ENCODE assay signal across 8 mouse cellular contexts in the genomic region with DNA sequence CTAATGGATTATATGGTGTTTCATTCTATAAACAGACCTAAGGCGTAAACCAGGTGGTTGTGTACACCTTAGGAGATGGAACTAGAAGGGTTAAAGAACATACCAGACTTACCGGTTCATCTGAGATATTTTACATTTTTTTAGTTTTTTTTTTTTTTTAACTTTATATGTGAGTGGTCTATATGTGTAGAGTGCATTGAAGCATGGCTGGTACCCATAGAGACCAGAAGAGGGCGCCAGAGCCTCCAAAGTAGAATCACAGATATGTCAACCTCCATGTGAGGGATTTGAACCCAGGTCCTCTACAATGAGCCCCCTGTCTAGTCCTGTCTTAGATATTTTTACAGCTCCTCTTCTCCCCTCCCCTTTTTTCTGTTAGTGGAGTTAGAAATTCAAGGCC. TPM values are rescaled to one million over a fixed set of nuclear protein-coding genes. Genes with fewer than 3 reads are reported as not detected.
DNase-seq lines count a peak whose midpoint lies in the region; ATAC-seq and TF ChIP-seq lines count a peak whose summit lies in the region.

No protein-coding gene starts in this region.

- H3K27ac ChIP-seq in forebrain, embryonic 14.5 days (ENCODE audit: low read depth, low read length) = no peak overlapping the region
- no peak overlapping the region for H3K27ac ChIP-seq in forebrain, embryonic 13.5 days
- no peak overlapping the region for H3K27ac ChIP-seq in midbrain, postnatal 0 days (ENCODE audit: low read depth, low read length)
- no peak overlapping the region for H3K27ac ChIP-seq in midbrain, embryonic 16.5 days (ENCODE audit: low read length)
- no peak overlapping the region for H3K27ac ChIP-seq in cortical plate, adult 2 months (ENCODE audit: insufficient read depth, low read length)
- no peak overlapping the region for H3K27ac ChIP-seq in forebrain, embryonic 12.5 days

- no peaks in the 10 kb centered on the region for H3K4me1 ChIP-seq in forebrain, embryonic 14.5 days (ENCODE audit: control insufficient read depth, insufficient read depth, low read length)
- H3K4me1 ChIP-seq in forebrain, embryonic 13.5 days = peaks cover 20% of the 10 kb centered on the region
- peaks cover 13% of the 10 kb centered on the region; the same call in 1 of the 2 replicates for H3K4me1 ChIP-seq in midbrain, postnatal 0 days (ENCODE audit: insufficient read depth, low read length)
- H3K4me1 ChIP-seq in midbrain, embryonic 16.5 days (ENCODE audit: control insufficient read depth, insufficient read depth, low read length) = peaks cover 10% of the 10 kb centered on the region; the same call in 1 of the 2 replicates
- H3K4me1 ChIP-seq in cortical plate, adult 2 months (ENCODE audit: control insufficient read depth, insufficient read depth, low read length) = no peaks in the 10 kb centered on the region
- H3K4me1 ChIP-seq in forebrain, embryonic 12.5 days = peaks cover 18% of the 10 kb centered on the region

- no peak for TF ChIP-seq POLR2A in cortical plate, adult 2 months (IDR thresholded peaks at IDR 0.05; ENCODE audit: extremely low read depth, insufficient read depth, low read length)

- DNase-seq in forebrain, embryonic 14.5 days (ENCODE audit: low spot score) = peak; percentile 49
- peak; percentile 62 for DNase-seq in midbrain, postnatal 0 days (ENCODE audit: low spot score)
- peak; percentile 28 for DNase-seq in lung, postnatal 25 days (ENCODE audit: low spot score)
- DNase-seq in right cerebral cortex, postnatal 36 days (ENCODE audit: low spot score in 2 of 2) = no peak

- H3K4me3 ChIP-seq in forebrain, embryonic 14.5 days (ENCODE audit: low read depth, low read length) = no peak overlapping the region
- H3K4me3 ChIP-seq in forebrain, embryonic 13.5 days = no peak overlapping the region
- no peak overlapping the region for H3K4me3 ChIP-seq in midbrain, postnatal 0 days (ENCODE audit: low read depth, low read length)
- H3K4me3 ChIP-seq in midbrain, embryonic 16.5 days (ENCODE audit: low read depth, low read length) = no peak overlapping the region
- H3K4me3 ChIP-seq in cortical plate, adult 2 months (ENCODE audit: insufficient read depth, low read length) = no peak overlapping the region
- no peak overlapping the region for H3K4me3 ChIP-seq in forebrain, embryonic 12.5 days (replicated peaks)

- no peak overlapping the region for H3K4me2 ChIP-seq in forebrain, embryonic 14.5 days (ENCODE audit: low read length)
- H3K4me2 ChIP-seq in forebrain, embryonic 13.5 days = no peak overlapping the region
- H3K4me2 ChIP-seq in midbrain, postnatal 0 days (ENCODE audit: low read depth, low read length, poor library complexity, severe bottlenecking) = no peak overlapping the region
- H3K4me2 ChIP-seq in midbrain, embryonic 16.5 days (ENCODE audit: low read length) = no peak overlapping the region
- no peak overlapping the region for H3K4me2 ChIP-seq in forebrain, embryonic 12.5 days

- no peak overlapping the region for H3K9ac ChIP-seq in forebrain, embryonic 14.5 days (ENCODE audit: low read length)
- no peak overlapping the region for H3K9ac ChIP-seq in forebrain, embryonic 13.5 days
- H3K9ac ChIP-seq in midbrain, postnatal 0 days (replicated peaks; ENCODE audit: low read length, poor library complexity, severe bottlenecking) = no peak overlapping the region
- no peak overlapping the region for H3K9ac ChIP-seq in midbrain, embryonic 16.5 days (ENCODE audit: low read depth, low read length)
- no peak overlapping the region for H3K9ac ChIP-seq in forebrain, embryonic 12.5 days

- H3K9me3 ChIP-seq in forebrain, embryonic 14.5 days (replicated peaks; ENCODE audit: control insufficient read depth, low read length) = no peaks in the 10 kb centered on the region
- no peaks in the 10 kb centered on the region for H3K9me3 ChIP-seq in forebrain, embryonic 13.5 days (replicated peaks)
- H3K9me3 ChIP-seq in midbrain, postnatal 0 days (ENCODE audit: low read length) = no peaks in the 10 kb centered on the region
- H3K9me3 ChIP-seq in midbrain, embryonic 16.5 days (replicated peaks; ENCODE audit: control insufficient read depth, low read length, poor library complexity, severe bottlenecking) = no peaks in the 10 kb centered on the region
- no peaks in the 10 kb centered on the region for H3K9me3 ChIP-seq in forebrain, embryonic 12.5 days

- WGBS in forebrain, embryonic 14.5 days = 59% methylated on average over 3 of the region's 3 CpGs
- 55% methylated on average over 3 of the region's 3 CpGs for WGBS in forebrain, embryonic 13.5 days
- WGBS in midbrain, postnatal 0 days = 51% methylated on average over 3 of the region's 3 CpGs
- 55% methylated on average over 3 of the region's 3 CpGs for WGBS in midbrain, embryonic 16.5 days
- WGBS in forebrain, embryonic 12.5 days = 48% methylated on average over 3 of the region's 3 CpGs

- no peak for ATAC-seq in forebrain, embryonic 14.5 days
- no peak for ATAC-seq in forebrain, embryonic 13.5 days
- no peak for ATAC-seq in midbrain, postnatal 0 days (ENCODE audit: low FRiP score)
- no peak for ATAC-seq in midbrain, embryonic 16.5 days
- ATAC-seq in forebrain, embryonic 12.5 days (ENCODE audit: low FRiP score) = no peak

- peaks cover 5% of the 10 kb centered on the region for H3K36me3 ChIP-seq in forebrain, embryonic 14.5 days (ENCODE audit: control insufficient read depth, insufficient read depth, low read length)
- peaks cover 9% of the 10 kb centered on the region for H3K36me3 ChIP-seq in forebrain, embryonic 13.5 days (ENCODE audit: poor library complexity, severe bottlenecking)
- 0 out of 2 replicates have a peak, but pooled peaks cover 2% of the 10 kb centered on the region for H3K36me3 ChIP-seq in midbrain, postnatal 0 days (ENCODE audit: insufficient read depth, low read length)
- H3K36me3 ChIP-seq in midbrain, embryonic 16.5 days (ENCODE audit: control insufficient read depth, insufficient read depth, low read length) = no peaks in the 10 kb centered on the region
- H3K36me3 ChIP-seq in forebrain, embryonic 12.5 days (replicated peaks) = peaks cover 7% of the 10 kb centered on the region

- H3K27me3 ChIP-seq in forebrain, embryonic 14.5 days (replicated peaks; ENCODE audit: control insufficient read depth, insufficient read depth, low read length) = peaks cover 22% of the 10 kb centered on the region
- peaks cover 38% of the 10 kb centered on the region for H3K27me3 ChIP-seq in forebrain, embryonic 13.5 days
- H3K27me3 ChIP-seq in midbrain, postnatal 0 days (ENCODE audit: insufficient read depth, low read length) = no peaks in the 10 kb centered on the region
- peaks cover 2% of the 10 kb centered on the region for H3K27me3 ChIP-seq in midbrain, embryonic 16.5 days (ENCODE audit: control insufficient read depth, insufficient read depth, low read depth, low read length)
- H3K27me3 ChIP-seq in forebrain, embryonic 12.5 days = peaks cover 42% of the 10 kb centered on the region

- TF ChIP-seq CTCF in midbrain, postnatal 0 days (IDR thresholded peaks at IDR 0.05) = peak; percentile 69
- TF ChIP-seq CTCF in cortical plate, adult 2 months (IDR thresholded peaks at IDR 0.05; ENCODE audit: extremely low read depth, insufficient read depth, low read length) = peak; percentile 53

RNA-seq across cellular contexts. Expression of a gene that starts 0.8 kb away (rescaled TPM):
- polyA plus RNA-seq in forebrain, embryonic 14.5 days (2014; fragmentation: Nextera tagmentation; extraction: Ambion mirVana) = 17.0 and 19.8 TPM in 2 replicates
- polyA plus RNA-seq in forebrain, embryonic 13.5 days (2015; fragmentation: Nextera tagmentation; extraction: Ambion mirVana) = 7.4 and 7.7 TPM in 2 replicates
- total RNA-seq in midbrain, postnatal 0 days (2014; rRNA removed) = 44.6 and 61.5 TPM in 2 replicates
- polyA plus RNA-seq in midbrain, postnatal 0 days (2015; fragmentation: Nextera tagmentation; extraction: Ambion mirVana) = 63.9 and 65.6 TPM in 2 replicates
- 41.4 and 42.5 TPM in 2 replicates for polyA plus RNA-seq in midbrain, embryonic 16.5 days (2015; fragmentation: Nextera tagmentation; extraction: Ambion mirVana)
- polyA plus RNA-seq in cortical plate, adult 2 months (2012; rRNA removed) = 22.3 and 23.6 TPM in 2 replicates
- polyA plus RNA-seq in forebrain, embryonic 12.5 days (2016; fragmentation: Nextera tagmentation; extraction: Ambion mirVana) = 5.0 TPM in 2 replicates

RNA-seq across cellular contexts. Expression of a gene that starts 34.2 kb away (rescaled TPM):
- polyA plus RNA-seq in forebrain, embryonic 14.5 days (2014; fragmentation: Nextera tagmentation; extraction: Ambion mirVana) = 21.6 and 25.0 TPM in 2 replicates
- 30.9 and 33.8 TPM in 2 replicates for polyA plus RNA-seq in forebrain, embryonic 13.5 days (2015; fragmentation: Nextera tagmentation; extraction: Ambion mirVana)
- total RNA-seq in midbrain, postnatal 0 days (2014; rRNA removed) = 26.6 and 28.4 TPM in 2 replicates
- 27.0 and 28.9 TPM in 2 replicates for polyA plus RNA-seq in midbrain, postnatal 0 days (2015; fragmentation: Nextera tagmentation; extraction: Ambion mirVana)
- 31.9 and 32.8 TPM in 2 replicates for polyA plus RNA-seq in midbrain, embryonic 16.5 days (2015; fragmentation: Nextera tagmentation; extraction: Ambion mirVana)
- polyA plus RNA-seq in cortical plate, adult 2 months (2012; rRNA removed) = 29.6 and 32.7 TPM in 2 replicates
- polyA plus RNA-seq in forebrain, embryonic 12.5 days (2016; fragmentation: Nextera tagmentation; extraction: Ambion mirVana) = 36.8 and 39.6 TPM in 2 replicates

RNA-seq across cellular contexts. Expression of a gene that starts 47.0 kb away (rescaled TPM):
- polyA plus RNA-seq in forebrain, embryonic 14.5 days (2014; fragmentation: Nextera tagmentation; extraction: Ambion mirVana) = 49.9 and 65.9 TPM in 2 replicates
- polyA plus RNA-seq in forebrain, embryonic 13.5 days (2015; fragmentation: Nextera tagmentation; extraction: Ambion mirVana) = 41.5 and 44.3 TPM in 2 replicates
- total RNA-seq in midbrain, postnatal 0 days (2014; rRNA removed) = 147 and 154 TPM in 2 replicates
- polyA plus RNA-seq in midbrain, postnatal 0 days (2015; fragmentation: Nextera tagmentation; extraction: Ambion mirVana) = 43.9 TPM in 2 replicates
- 53.1 and 54.2 TPM in 2 replicates for polyA plus RNA-seq in midbrain, embryonic 16.5 days (2015; fragmentation: Nextera tagmentation; extraction: Ambion mirVana)
- 89.7 and 93.8 TPM in 2 replicates for polyA plus RNA-seq in cortical plate, adult 2 months (2012; rRNA removed)
- 45.8 and 51.3 TPM in 2 replicates for polyA plus RNA-seq in forebrain, embryonic 12.5 days (2016; fragmentation: Nextera tagmentation; extraction: Ambion mirVana)

RNA-seq across cellular contexts. Expression of a gene that starts 47.5 kb away (rescaled TPM):
- polyA plus RNA-seq in forebrain, embryonic 14.5 days (2014; fragmentation: Nextera tagmentation; extraction: Ambion mirVana) = 108 and 118 TPM in 2 replicates
- 141 and 160 TPM in 2 replicates for polyA plus RNA-seq in forebrain, embryonic 13.5 days (2015; fragmentation: Nextera tagmentation; extraction: Ambion mirVana)
- 154 and 183 TPM in 2 replicates for total RNA-seq in midbrain, postnatal 0 days (2014; rRNA removed)
- polyA plus RNA-seq in midbrain, postnatal 0 days (2015; fragmentation: Nextera tagmentation; extraction: Ambion mirVana) = 142 and 146 TPM in 2 replicates
- polyA plus RNA-seq in midbrain, embryonic 16.5 days (2015; fragmentation: Nextera tagmentation; extraction: Ambion mirVana) = 157 and 161 TPM in 2 replicates
- 151 and 154 TPM in 2 replicates for polyA plus RNA-seq in cortical plate, adult 2 months (2012; rRNA removed)
- polyA plus RNA-seq in forebrain, embryonic 12.5 days (2016; fragmentation: Nextera tagmentation; extraction: Ambion mirVana) = 166 and 174 TPM in 2 replicates

Comparison
In these comparisons a context has a peak if more than half of its experiments do, and no peak if none do; other contexts are left out.
1. DNase-seq: peak in forebrain, embryonic 14.5 days (single experiment), midbrain, postnatal 0 days (single experiment) and lung, postnatal 25 days (single experiment); none in right cerebral cortex, postnatal 36 days (0 of 2).